In genomic region chr9:29464756-29465155, GRCm38 (mm10) we compare ENCODE assay signal across 15 mouse cellular contexts.
"Had no signal": no experiment of that assay in that cellular context is flagged by ENCODE, and none has a peak within 500 bp of the region (broad histone marks: within the 10 kb centered on the region; RNA-seq: fewer than 3 reads in every experiment).

No protein-coding gene starts in this region.

- H3K4me3 ChIP-seq: limb, embryonic 15.5 days; liver, embryonic 12.5 days; neural tube, embryonic 13.5 days had no signal

- H3K27me3 ChIP-seq: limb, embryonic 15.5 days; liver, embryonic 12.5 days; neural tube, embryonic 13.5 days had no signal

- H3K4me1 ChIP-seq: limb, embryonic 15.5 days; liver, embryonic 12.5 days had no signal

- DNase-seq: kidney, adult 9 months; kidney, postnatal 36 days; layer of hippocampus, adult 9-11 months; layer of hippocampus, postnatal 36 days; lung, embryonic 14.5 days; lung, postnatal 10 days; lung, postnatal 4 days; right cerebral cortex, adult 18-20 months; right cerebral cortex, postnatal 25 days; thymus, postnatal 36 days had no signal

- H3K9ac ChIP-seq: limb, embryonic 15.5 days; liver, embryonic 12.5 days; lung, embryonic 14.5 days; neural tube, embryonic 13.5 days had no signal

- ATAC-seq: liver, embryonic 12.5 days had no signal

- H3K27ac ChIP-seq: kidney, postnatal 0 days; limb, embryonic 15.5 days; liver, embryonic 12.5 days; neural tube, embryonic 13.5 days had no signal

- H3K9me3 ChIP-seq: limb, embryonic 15.5 days; liver, embryonic 12.5 days; neural tube, embryonic 13.5 days had no signal

- H3K4me2 ChIP-seq: limb, embryonic 15.5 days; liver, embryonic 12.5 days; lung, embryonic 14.5 days; midbrain, embryonic 11.5 days; neural tube, embryonic 13.5 days had no signal

- H3K36me3 ChIP-seq: limb, embryonic 15.5 days; liver, embryonic 12.5 days; neural tube, embryonic 13.5 days had no signal
